Mouse (Mus musculus) small intestine, adult 2 months (tissue): ENCODE results near the gene Rab37.

Source experiments
- CTCF ChIP-seq: fragments of 200-500 bp; IDR thresholded peaks from 2 replicates; pipeline ENCODE4 v1.5.1; 2012; ENCODE audit warnings: low read depth, mild to moderate bottlenecking, control low read depth, inconsistent platforms, low read length, moderate library complexity, mixed read lengths; ENCODE audit not compliant: insufficient replicate concordance, insufficient read length; ENCODE audit errors: extremely low read depth
- POLR2A ChIP-seq: fragments of 200-500 bp; IDR thresholded peaks from 2 replicates; pipeline ENCODE4 v1.6.1; 2012; ENCODE audit warnings: low read depth, mild to moderate bottlenecking, control low read depth, inconsistent platforms, low read length, moderate library complexity

GRCm38 (mm10) chr11:115187693-115188092, 96.5 kb downstream of the Rab37 start, which contains the start of gene Nat9:
- TF ChIP-seq POLR2A, result no peak
- TF ChIP-seq CTCF, result no peak
